Mouse (Mus musculus) bone marrow, adult 2 months (tissue): ENCODE results near the gene Mapkap1. TPM values are rescaled to one million over a fixed set of nuclear protein-coding genes. Genes with fewer than 3 reads are reported as not detected.
A peak's percentile ranks its signal among the peaks of the same experiment; 100 is the strongest.

Experiments
- H3K27ac ChIP-seq: fragments of 200-500 bp; 2 replicates; pipeline ENCODE4 v1.5.1; 2012; ENCODE audit warnings: low read depth, mild to moderate bottlenecking, control low read depth, inconsistent platforms, low read length; ENCODE audit not compliant: control insufficient read depth, poor library complexity, insufficient read depth
- H3K4me1 ChIP-seq: fragments of 200-500 bp; 2 replicates; pipeline ENCODE4 v1.6.1; 2011; ENCODE audit warnings: low read length; ENCODE audit not compliant: control insufficient read depth, insufficient read depth
- H3K4me3 ChIP-seq: fragments of 200-500 bp; replicated peaks from 2 replicates; pipeline ENCODE3; 2011; ENCODE audit warnings: mild to moderate bottlenecking, low read depth, low read length, control low read depth; ENCODE audit not compliant: control insufficient read depth
- CTCF ChIP-seq: fragments of 200-500 bp; IDR thresholded peaks from 2 replicates; pipeline ENCODE4 v1.5.1; 2011; ENCODE audit warnings: low read length, control low read depth; ENCODE audit not compliant: control insufficient read depth, insufficient read depth
- POLR2A ChIP-seq: fragments of 200-500 bp; IDR thresholded peaks from 2 replicates; pipeline ENCODE4 v1.6.1; 2011; ENCODE audit warnings: low read depth, mild to moderate bottlenecking, control low read depth, low read length, borderline replicate concordance; ENCODE audit not compliant: control insufficient read depth
- WGBS: fragments of 180-500 bp; shearing (Covaris S2); methylation state at CpG from one replicate; pipeline ENCODE4 v1.1.7; 2018; 5-methylcytosine and 5-hydroxymethylcytosine counted together
- polyA plus RNA-seq: library from polyadenylated mRNA; stranded (reverse); fragments of >200 nt; gene quantifications from 2 replicates; pipeline ENCODE4 v1.2.4, GENCODE M21; 2011; ENCODE audit warnings: low replicate concordance; ENCODE audit not compliant: missing spikeins, insufficient read depth, insufficient read length

Mapkap1 gene
- polyA plus RNA-seq, 1 experiment: 42.3 TPM

DNA sequence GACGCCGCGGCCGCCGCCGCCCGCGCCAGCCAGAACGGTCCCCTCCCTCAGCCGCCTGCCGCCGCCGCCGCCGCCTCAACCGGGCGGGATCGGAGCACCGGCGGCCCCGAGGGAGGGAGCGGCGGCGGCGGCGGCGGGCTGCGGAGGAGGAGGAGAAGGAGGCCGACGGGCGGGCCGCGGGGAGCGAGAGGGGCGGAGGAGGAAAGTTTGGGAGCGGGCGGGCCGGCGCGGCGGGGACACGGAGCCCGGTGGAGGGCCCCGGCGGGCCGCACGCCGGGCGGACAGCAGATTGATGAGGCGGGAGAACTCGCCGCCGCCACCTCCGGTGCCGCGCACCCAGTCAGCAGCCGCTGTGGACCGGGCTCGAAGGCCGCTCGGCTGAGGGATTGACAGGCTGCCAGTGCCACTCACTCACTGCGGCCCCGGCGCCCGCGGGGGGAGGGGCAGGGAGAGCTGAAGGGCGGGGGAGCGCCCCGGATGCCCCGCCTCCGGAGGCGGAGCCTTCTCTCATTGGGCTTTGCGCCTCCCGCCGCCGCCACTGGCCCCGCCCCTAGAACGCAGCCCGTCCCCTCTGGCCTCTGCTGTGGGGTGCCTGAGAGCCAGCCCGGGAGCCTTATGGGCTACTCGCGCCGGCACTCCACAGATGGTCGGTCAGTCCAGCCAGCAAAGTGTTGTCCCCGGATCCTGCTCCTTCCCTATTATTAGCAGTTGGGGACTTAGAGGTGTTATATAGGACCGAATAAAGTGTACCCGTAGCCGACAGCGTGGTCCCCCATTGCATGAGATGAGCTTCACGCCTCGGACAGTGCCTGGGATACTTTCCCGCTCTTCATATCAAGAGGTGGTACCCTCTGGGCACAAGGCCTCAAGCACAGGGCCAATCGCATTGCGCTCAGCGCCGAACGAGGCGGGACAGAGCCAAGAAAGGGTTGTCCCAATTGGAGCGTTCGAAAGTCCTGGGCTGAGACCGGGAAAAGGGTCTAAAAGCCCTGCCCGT, 34.0 kb upstream of the Mapkap1 start, which contains the start of gene Pbx3:
Gene Pbx3 (minus strand): TSS at position 838 of the 997 bp plus-strand sequence.
- Histone ChIP-seq H3K4me3 (peak within 1 kb of the TSS; percentile 66), H3K4me1 (no peaks in the 10 kb centered on the region), H3K27ac (peak within 1 kb of the TSS; percentile 92)
- TF ChIP-seq POLR2A (peak; percentile 92), CTCF (no peak)
- WGBS: 4% methylated on average over 87 of the region's 102 CpGs

DNA sequence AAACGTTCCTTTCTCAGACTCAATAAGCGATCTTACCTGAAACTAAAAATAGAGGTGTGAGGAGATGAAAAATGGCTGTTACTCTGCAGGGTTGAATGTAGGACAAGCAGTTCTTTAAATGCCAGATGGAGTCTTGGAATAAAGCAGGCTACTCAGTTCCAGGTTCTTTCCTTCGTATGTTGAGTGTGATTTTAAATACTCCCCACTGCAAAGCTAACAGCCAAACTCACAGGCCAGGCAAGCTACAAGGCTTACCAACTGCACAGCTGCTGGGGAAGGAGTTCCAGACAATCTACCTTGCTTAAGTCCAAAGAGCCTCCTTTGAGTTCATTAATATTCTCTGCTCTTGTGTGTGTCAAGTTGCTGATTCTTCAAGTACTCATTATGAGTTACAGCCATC, 32.7 kb upstream of the Mapkap1 start:
- H3K4me3 ChIP-seq: no peak overlapping the region
- H3K27ac ChIP-seq: no peak overlapping the region

DNA sequence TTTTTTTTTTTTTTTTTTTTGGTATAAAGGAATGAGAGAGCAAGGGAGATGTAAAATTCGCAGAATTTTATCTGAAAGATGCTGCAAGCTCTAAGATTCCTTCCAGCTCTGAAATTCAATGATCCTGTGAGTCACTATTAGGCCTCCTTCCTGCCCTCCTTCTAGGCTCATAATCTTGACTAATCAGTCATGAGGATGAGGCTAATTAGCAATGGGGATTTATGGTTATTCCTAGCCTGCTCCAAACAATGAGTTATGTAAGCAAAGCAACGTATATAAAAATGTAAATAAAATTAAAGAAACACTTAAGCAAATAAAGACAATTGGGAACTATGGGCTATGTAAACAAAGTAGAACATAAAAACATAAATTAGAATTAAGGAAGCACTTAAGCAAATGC, 32.2 kb upstream of the Mapkap1 start:
- H3K4me3 ChIP-seq: no peak overlapping the region
- no peaks in the 10 kb centered on the region for H3K4me1 ChIP-seq
- H3K27ac ChIP-seq: no peak overlapping the region
- WGBS: 84% methylated on average over 2 of the region's 2 CpGs
- TF ChIP-seq CTCF (no peak), POLR2A (no peak)

More for the DNA sequence above, 32.7 kb upstream of the Mapkap1 start:
- TF ChIP-seq CTCF: no peak
- no peak for TF ChIP-seq POLR2A
- no peaks in the 10 kb centered on the region for H3K4me1 ChIP-seq
- WGBS: 63% methylated on average over 3 of the region's 3 CpGs

DNA sequence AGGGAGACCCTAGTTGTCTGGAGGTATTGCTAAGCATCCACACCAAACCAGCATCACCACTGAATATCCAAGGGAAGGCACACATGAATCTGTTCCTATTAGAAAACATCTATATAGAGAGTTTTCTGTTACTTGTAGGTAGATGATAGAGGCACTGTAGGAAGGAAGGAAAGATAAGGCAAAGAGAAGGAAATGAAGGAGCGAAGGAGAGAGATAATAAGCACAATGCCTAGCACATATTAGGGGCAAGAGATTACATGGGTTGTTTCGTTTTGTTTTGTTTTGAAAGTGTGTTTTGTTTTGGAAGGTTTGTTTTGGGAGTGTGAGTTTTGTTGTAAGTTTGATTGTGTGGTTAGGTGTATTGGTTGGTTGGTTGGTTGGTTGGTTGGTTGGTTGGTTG, 27.6 kb upstream of the Mapkap1 start:
- Histone ChIP-seq H3K4me3 (no peak overlapping the region), H3K27ac (no peak overlapping the region)
- WGBS: 79% methylated on average over 2 of the region's 2 CpGs

DNA sequence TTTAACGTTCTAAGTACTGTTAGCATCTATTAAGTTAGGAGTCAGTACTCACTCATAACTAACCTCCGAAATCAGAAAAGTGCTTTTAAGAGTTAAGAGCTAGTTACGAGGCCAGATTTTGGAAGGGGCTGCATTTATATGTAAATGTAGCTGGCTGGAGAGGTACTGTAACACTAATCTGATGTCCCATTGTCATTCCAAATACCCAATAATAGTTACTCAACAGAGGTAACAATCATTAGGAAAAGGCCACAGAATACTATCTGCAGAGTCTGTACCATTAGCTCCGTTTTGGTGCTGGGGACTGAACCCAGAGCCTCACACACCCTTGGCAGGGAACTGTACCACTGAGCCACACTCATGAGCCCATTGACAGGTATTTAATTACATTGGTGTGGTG, 7.0 kb upstream of the Mapkap1 start:
- H3K27ac ChIP-seq: no peak overlapping the region
- no peaks in the 10 kb centered on the region for H3K4me1 ChIP-seq
- no peak for TF ChIP-seq CTCF
- TF ChIP-seq POLR2A: no peak
- WGBS: 72% methylated on average over 4 of the region's 4 CpGs
- no peak overlapping the region for H3K4me3 ChIP-seq

More for the DNA sequence above, 27.6 kb upstream of the Mapkap1 start:
- no peaks in the 10 kb centered on the region for H3K4me1 ChIP-seq
- TF ChIP-seq POLR2A: no peak
- TF ChIP-seq CTCF: no peak

DNA sequence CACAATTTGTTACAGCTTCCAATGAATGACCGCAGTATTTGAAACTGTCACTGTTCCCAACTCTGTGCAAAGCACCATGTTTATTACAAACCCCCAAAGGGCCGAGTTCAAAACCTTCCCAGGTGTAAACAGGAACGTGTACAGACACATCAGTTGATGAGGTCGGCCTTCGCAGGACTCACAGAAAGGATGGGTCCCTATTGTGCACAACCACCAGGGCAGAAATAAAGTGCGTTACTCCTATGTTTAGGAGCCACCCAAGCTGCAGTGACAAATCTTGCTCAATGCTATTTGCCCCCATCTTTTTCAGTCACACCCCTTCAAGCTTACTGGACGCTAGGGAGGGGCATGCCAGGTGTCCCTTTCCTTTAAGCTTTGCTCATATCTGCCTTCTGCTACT, 1.0 kb downstream of the Mapkap1 start:
- TF ChIP-seq POLR2A: no peak
- no peak for TF ChIP-seq CTCF
- H3K4me1 ChIP-seq: peaks cover 2% of the 10 kb centered on the region
- 54% methylated on average over 7 of the region's 7 CpGs for WGBS
- H3K4me3 ChIP-seq: no peak overlapping the region
- no peak overlapping the region for H3K27ac ChIP-seq

DNA sequence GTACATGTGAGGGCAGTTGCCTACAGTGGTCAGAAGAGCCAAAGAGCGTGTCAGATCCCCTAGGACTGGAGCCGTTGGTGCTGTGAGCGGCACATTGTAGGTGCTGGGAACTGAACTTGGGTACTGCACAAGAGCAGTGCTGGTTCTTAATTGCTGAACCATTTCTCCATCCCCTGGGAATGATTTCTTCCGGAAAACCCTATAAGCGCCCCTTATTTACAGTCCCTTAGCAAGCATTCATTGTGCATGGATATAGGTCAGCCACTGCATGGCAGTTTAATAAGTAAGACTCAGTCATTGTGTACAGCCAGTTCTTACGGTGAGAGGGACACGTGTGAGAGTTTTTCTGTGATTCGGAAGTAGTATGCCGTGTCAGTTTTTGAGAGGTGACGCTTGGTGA, 1.8 kb downstream of the Mapkap1 start:
- WGBS: 91% methylated on average over 10 of the region's 10 CpGs
- no peak overlapping the region for H3K27ac ChIP-seq
- no peak overlapping the region for H3K4me3 ChIP-seq
- no peak for TF ChIP-seq CTCF
- no peak for TF ChIP-seq POLR2A
- peaks cover 2% of the 10 kb centered on the region for H3K4me1 ChIP-seq

DNA sequence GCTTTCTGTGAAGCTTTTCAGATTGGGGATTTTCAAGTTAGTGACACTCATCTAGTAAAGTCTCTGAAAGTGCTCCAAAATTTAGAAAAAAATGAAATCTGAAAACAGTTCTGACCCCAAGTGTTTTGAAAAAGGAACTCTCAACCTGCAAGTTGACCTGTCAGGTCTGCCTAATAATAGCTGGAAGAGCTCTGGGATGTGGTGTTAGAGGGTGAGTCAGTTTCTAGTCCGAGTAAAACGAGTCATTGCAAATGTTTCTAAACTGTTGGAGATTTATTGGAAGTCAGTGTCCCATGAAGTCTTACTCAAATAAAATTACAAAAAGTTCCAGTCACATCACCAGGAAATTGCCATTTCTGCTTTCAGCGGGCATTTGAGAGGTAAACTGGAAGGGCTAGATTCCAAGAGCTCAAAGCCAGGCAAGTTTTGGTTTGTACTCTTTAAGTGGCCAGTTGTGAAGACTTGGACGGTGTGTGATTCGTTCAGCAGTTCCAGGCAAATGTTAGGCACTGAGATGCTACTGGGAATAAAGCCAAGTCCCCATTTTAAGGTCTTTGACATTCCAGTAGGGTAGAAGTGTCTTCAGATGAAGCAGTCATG, 3.3 kb downstream of the Mapkap1 start:
- no peak overlapping the region for H3K4me3 ChIP-seq
- peaks cover 2% of the 10 kb centered on the region for H3K4me1 ChIP-seq
- 76% methylated on average over 5 of the region's 5 CpGs for WGBS
- H3K27ac ChIP-seq: no peak overlapping the region
- TF ChIP-seq POLR2A (no peak), CTCF (no peak)
